Mouse (Mus musculus) adrenal gland, postnatal 36 days (tissue): ENCODE measurements around the gene Mttp. TPM values are rescaled to one million over a fixed set of nuclear protein-coding genes. Genes with fewer than 3 reads are reported as not detected.
A peak's percentile ranks its signal among the peaks of the same experiment; 100 is the strongest.

ENCODE experiments used
- DNase-seq, 2 experiments: peaks; one replicate each; pipeline ENCODE4 v3.0.0; 2021; ENCODE audit warnings: mixed read lengths in 1 of 2
- total RNA-seq, 2 experiments: library from RNA; stranded (reverse); gene quantifications; 2 replicates each; pipeline ENCODE4 v1.2.3; 2021

Gene Mttp
- total RNA-seq, 2 experiments from 2014 or later = 6.5 to 15.9 TPM

- DNase-seq = no peak
Observed at GRCm38 (mm10) chr3:138051431-138051830, 93.3 kb downstream of the Mttp start.

- no peak for DNase-seq
Observed at GRCm38 (mm10) chr3:138050772-138051171, 94.0 kb downstream of the Mttp start.

- no peak for DNase-seq
Observed at GRCm38 (mm10) chr3:138049555-138049954, 95.2 kb downstream of the Mttp start.

- peak; percentile 31 to 32 for DNase-seq
Observed at GRCm38 (mm10) chr3:138043316-138043715, 101.5 kb downstream of the Mttp start.

- no peak for DNase-seq
Observed at GRCm38 (mm10) chr3:138041591-138042301, 103.0 kb downstream of the Mttp start.

- no peak for DNase-seq
Observed at GRCm38 (mm10) chr3:138040938-138041337, 103.8 kb downstream of the Mttp start.

Other genes starting within 250 kb of the Mttp start
- gene Lamtor3, start 226.5 kb downstream of the Mttp start, total RNA-seq = 10 to 100 TPM; 74.6 to 80.6 TPM
- gene Dapp1, start 163.4 kb downstream of the Mttp start, total RNA-seq = 1 to 10 TPM; 3.5 to 6.9 TPM
- gene 1110002E22Rik, start 79.9 kb downstream of the Mttp start, total RNA-seq = under 1 TPM in 1 of 2 experiments, not detected in 1; 0.10 TPM
- not detected for gene Gm5105, start 77.6 kb downstream of the Mttp start, total RNA-seq
- 10 to 100 TPM; 12.9 to 13.1 TPM for gene Trmt10a, start 1.5 kb downstream of the Mttp start, total RNA-seq
- not detected for gene 4930579F01Rik, start 48.9 kb upstream of the Mttp start, total RNA-seq
- 10 to 100 TPM in 1 of 2 experiments, 1 to 10 TPM in 1; 8.7 to 55.5 TPM for gene Adh7, start 72.8 kb upstream of the Mttp start, total RNA-seq
- gene Adh1, start 116.0 kb upstream of the Mttp start, total RNA-seq = 1,000 to 10,000 TPM; 2,463 to 7,675 TPM
- gene Adh6a, start 168.3 kb upstream of the Mttp start, total RNA-seq = not detected
- under 1 TPM; 0.23 to 0.33 TPM for gene Adh6b, start 196.8 kb upstream of the Mttp start, total RNA-seq